Mouse (Mus musculus): Measurements from ENCODE around the gene Zbtb20. TPM values are rescaled to one million over a fixed set of nuclear protein-coding genes. Genes with fewer than 3 reads are reported as not detected.

Zbtb20 gene
- total RNA-seq, 1 experiment from 2014 or later: 46.6 TPM

DNA sequence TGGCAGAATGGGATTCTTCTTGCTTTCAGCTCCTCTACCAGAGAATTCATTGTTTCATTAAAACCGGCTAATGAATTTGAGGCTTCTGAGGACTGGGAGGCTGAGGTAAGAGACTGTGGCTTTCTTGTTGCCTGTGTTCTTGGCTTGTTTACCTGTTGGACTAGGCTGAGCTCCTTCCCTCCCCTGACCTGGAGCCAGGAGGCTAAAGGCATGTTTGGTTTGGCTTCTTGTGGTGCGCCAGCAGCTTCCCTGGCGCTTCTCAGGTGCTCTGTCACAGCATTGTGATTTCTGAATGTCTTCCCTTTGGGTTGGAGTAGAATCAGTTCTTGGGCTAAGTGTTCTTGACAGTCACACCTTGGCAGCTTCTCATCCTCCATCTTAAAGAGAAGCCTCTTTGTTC lies 171.0 kb downstream of the Zbtb20 start:
- ATAC-seq (ENCODE audit: extremely low read depth, insufficient number of reproducible peaks, low FRiP score, poor library complexity, severe bottlenecking): no peak

- ATAC-seq (ENCODE audit: extremely low read depth, insufficient number of reproducible peaks, low FRiP score, poor library complexity, severe bottlenecking): no peak
These were observed 194.1 kb downstream of the Zbtb20 start for GRCm38 (mm10) chr16:43069666-43070295.

GRCm38 (mm10) chr16:43071875-43072274 lies 196.2 kb downstream of the Zbtb20 start:
- ATAC-seq (ENCODE audit: extremely low read depth, insufficient number of reproducible peaks, low FRiP score, poor library complexity, severe bottlenecking): no peak

DNA sequence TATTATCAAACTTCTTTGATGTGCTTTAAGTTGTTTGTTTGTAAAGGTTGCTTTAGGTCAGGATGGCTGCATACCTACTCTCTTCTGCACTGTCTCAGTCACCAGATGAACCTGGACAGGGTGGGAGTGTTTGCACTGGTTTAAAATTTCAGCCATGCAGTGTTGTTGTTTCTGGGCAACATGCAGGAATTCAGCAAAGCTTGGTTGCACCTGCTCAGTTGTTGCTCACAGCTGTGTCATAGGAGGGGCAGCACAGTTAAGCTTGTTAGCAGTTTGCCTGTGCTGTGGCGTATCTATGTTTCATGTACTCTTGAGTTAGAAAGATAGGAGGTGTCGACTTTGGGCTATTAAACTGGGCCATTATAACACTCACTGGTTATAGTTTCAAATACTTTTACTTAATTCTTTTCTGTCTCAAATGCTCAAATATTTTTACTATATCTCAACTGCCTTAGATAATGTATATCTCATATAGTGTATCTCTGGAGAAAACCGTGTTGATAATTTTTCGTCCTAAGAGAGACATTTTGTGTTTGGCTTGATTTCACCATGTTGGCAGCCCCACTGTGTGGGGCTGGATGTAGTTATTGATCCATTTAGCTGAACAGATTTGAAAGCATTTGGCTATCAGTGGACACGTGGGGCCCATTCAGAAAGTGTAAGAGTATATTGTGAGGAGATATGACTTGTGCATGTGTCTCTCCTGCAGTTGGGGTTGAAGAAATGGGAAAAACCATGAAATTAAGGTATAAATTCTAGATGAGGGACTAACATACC lies 197.3 kb downstream of the Zbtb20 start:
- ATAC-seq (ENCODE audit: extremely low read depth, insufficient number of reproducible peaks, low FRiP score, poor library complexity, severe bottlenecking): no peak

GRCm38 (mm10) chr16:43080403-43080802 lies 204.7 kb downstream of the Zbtb20 start:
- ATAC-seq (ENCODE audit: extremely low read depth, insufficient number of reproducible peaks, low FRiP score, poor library complexity, severe bottlenecking): no peak

- ATAC-seq (ENCODE audit: extremely low read depth, insufficient number of reproducible peaks, low FRiP score, poor library complexity, severe bottlenecking): no peak
These were observed 205.4 kb downstream of the Zbtb20 start for GRCm38 (mm10) chr16:43080923-43081702.

- no peak for ATAC-seq (ENCODE audit: extremely low read depth, insufficient number of reproducible peaks, low FRiP score, poor library complexity, severe bottlenecking)
These were observed 206.3 kb downstream of the Zbtb20 start for GRCm38 (mm10) chr16:43081995-43082394.

- no peak for ATAC-seq (ENCODE audit: extremely low read depth, insufficient number of reproducible peaks, low FRiP score, poor library complexity, severe bottlenecking)
These were observed 207.1 kb downstream of the Zbtb20 start for GRCm38 (mm10) chr16:43082801-43083200.

GRCm38 (mm10) chr16:43090188-43090587 lies 214.5 kb downstream of the Zbtb20 start:
- ATAC-seq (ENCODE audit: extremely low read depth, insufficient number of reproducible peaks, low FRiP score, poor library complexity, severe bottlenecking): no peak

- no peak for ATAC-seq (ENCODE audit: extremely low read depth, insufficient number of reproducible peaks, low FRiP score, poor library complexity, severe bottlenecking)
These were observed 218.5 kb downstream of the Zbtb20 start for GRCm38 (mm10) chr16:43094161-43094560.

DNA sequence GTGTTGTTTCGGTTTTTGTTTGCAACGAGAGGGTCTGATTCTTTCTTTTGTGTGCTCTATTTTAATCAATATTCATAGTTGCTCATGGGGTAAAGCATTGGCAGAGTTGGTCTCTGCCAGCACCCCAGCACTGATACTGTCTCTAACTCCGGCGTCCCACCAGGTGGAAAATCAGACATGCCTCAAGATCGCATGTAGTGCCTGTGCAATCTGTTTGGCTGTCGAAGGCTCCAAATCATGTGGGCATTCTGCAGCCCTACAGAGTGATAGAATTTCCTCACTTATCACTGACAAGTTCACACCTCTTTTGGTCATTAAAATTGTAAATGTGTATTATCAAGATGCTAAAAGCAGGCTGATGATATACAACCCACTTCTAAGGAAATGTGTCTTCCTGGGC lies 219.1 kb downstream of the Zbtb20 start:
- ATAC-seq (ENCODE audit: extremely low read depth, insufficient number of reproducible peaks, low FRiP score, poor library complexity, severe bottlenecking): no peak

- ATAC-seq (ENCODE audit: extremely low read depth, insufficient number of reproducible peaks, low FRiP score, poor library complexity, severe bottlenecking): no peak
These were observed 220.4 kb downstream of the Zbtb20 start for GRCm38 (mm10) chr16:43096040-43096439.

DNA sequence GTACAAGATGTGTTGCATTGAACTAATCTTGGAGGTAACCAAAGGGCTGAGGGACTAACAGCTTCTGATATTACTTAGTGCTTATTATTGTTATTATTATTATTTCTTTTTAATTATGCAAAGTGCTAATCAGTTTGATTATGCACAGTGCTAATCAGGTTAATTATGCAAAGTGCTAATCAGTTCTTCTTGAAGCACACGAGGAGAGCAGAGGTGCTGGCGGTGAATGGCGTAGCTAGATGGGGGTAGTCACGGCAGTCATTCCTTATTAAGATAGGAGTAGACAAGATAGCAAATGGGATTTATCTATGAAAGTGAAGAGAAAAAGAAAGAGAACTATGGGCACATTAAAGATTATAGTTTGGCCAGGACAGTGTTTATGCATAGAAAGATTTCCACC lies 222.5 kb downstream of the Zbtb20 start:
- no peak for ATAC-seq (ENCODE audit: extremely low read depth, insufficient number of reproducible peaks, low FRiP score, poor library complexity, severe bottlenecking)

DNA sequence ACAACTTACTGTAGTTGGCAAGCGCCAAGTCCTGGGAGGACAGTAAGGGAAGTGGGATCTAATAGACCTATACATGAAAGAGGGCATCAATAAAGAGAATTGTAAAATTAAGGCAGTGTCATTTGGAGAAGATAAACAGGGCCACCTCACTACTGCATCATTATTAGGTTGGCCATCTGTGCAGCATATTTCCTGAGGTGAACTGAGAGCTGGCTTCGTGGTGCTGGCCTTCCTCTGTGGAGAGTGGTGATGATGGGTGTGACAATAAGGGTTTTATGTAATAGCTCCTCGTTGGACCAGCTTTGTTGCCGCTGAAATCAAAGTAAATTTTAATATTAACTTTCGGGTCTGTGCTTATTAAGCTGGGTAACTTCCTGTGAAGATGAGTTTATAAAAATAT lies 223.0 kb downstream of the Zbtb20 start:
- no peak for ATAC-seq (ENCODE audit: extremely low read depth, insufficient number of reproducible peaks, low FRiP score, poor library complexity, severe bottlenecking)

GRCm38 (mm10) chr16:43111288-43111687 lies 235.6 kb downstream of the Zbtb20 start:
- ATAC-seq (ENCODE audit: extremely low read depth, insufficient number of reproducible peaks, low FRiP score, poor library complexity, severe bottlenecking): no peak

DNA sequence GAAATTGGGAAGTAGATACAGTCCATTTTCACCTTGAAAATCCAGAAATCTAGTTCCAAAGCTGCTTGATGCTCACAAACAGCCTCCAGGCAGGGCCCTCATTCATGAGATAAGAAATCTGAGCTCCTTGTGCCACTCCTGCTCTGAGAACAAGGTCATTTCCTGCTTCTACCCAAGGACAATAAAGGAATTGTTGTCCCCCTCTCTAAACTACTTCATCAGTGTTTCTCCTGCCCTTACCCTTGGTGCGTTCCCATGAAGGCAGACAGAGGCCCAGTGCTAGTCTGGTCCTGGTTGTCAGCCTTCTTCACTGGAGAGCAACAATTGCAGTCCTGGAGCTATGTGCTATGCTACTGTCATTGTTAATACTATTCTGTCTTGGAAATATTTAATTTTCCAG lies 238.3 kb downstream of the Zbtb20 start:
- no peak for ATAC-seq (ENCODE audit: extremely low read depth, insufficient number of reproducible peaks, low FRiP score, poor library complexity, severe bottlenecking)

GRCm38 (mm10) chr16:43129966-43130365 lies 254.3 kb downstream of the Zbtb20 start:
- no peak for ATAC-seq (ENCODE audit: extremely low read depth, insufficient number of reproducible peaks, low FRiP score, poor library complexity, severe bottlenecking)

DNA sequence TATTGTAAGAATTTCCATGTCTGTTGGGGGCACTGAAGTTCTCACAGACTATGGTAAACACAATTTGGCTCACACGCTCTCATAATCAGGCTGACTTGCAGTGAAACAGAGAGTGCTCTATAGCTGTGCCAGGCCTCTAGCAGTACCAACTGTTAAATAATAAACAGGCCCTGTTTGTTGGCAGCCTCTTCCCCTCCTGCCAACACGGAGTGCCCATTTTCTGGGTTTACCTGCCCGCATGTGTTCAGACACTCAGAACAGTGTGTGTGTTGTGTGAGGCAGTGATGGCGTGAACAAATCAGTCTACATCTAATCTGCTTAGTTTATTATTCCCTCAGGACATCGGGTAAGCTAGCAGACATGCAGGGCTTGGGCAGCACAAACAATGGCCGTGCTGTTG lies 254.9 kb downstream of the Zbtb20 start:
- ATAC-seq (ENCODE audit: extremely low read depth, insufficient number of reproducible peaks, low FRiP score, poor library complexity, severe bottlenecking): no peak

DNA sequence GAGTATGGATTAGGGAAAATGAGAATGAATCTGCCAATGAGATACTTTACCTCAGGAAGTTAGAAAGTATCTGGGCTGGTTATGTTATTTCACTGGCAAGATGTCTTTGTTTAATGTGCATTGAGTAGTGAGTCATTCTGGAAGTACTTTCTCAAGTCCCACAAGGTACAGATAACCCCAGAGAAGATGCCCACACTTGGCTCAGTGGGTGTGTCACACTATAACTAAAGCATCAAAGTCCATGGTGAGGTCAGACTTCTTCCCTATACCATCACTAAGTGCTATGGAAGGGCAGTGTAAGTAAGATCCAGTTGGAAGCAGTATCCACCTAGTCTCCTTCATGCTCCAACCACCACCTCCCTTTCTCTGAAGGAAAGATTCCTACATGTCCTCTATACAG lies 255.4 kb downstream of the Zbtb20 start:
- ATAC-seq (ENCODE audit: extremely low read depth, insufficient number of reproducible peaks, low FRiP score, poor library complexity, severe bottlenecking): no peak

- no peak for ATAC-seq (ENCODE audit: extremely low read depth, insufficient number of reproducible peaks, low FRiP score, poor library complexity, severe bottlenecking)
These were observed 292.8 kb downstream of the Zbtb20 start for GRCm38 (mm10) chr16:43168506-43168905.

Measured in neutrophil, adult 5-6 weeks (primary cell).